In genomic region chr1:53841080-53841479, GRCm38 (mm10) we compare ENCODE assay signal across 20 mouse cellular contexts.
"Had no signal": no experiment of that assay in that cellular context is flagged by ENCODE, and none has a peak within 500 bp of the region (broad histone marks: within the 10 kb centered on the region; RNA-seq: fewer than 3 reads in every experiment).

No protein-coding gene starts in this region.

- H3K4me3 ChIP-seq: layer of hippocampus, adult 2 months; limb, embryonic 10.5 days; limb, embryonic 13.5 days; liver, embryonic 12.5 days; liver, embryonic 15.5 days; midbrain, embryonic 12.5 days; midbrain, embryonic 15.5 days; neural tube, embryonic 12.5 days; neural tube, embryonic 15.5 days; stomach, embryonic 15.5 days had no signal

- H3K9ac ChIP-seq: limb, embryonic 13.5 days; liver, embryonic 12.5 days; liver, embryonic 15.5 days; midbrain, embryonic 12.5 days; midbrain, embryonic 15.5 days; neural tube, embryonic 12.5 days; neural tube, embryonic 15.5 days; stomach, embryonic 15.5 days had no signal

- H3K9me3 ChIP-seq: limb, embryonic 10.5 days; limb, embryonic 13.5 days; liver, embryonic 12.5 days; liver, embryonic 15.5 days; midbrain, embryonic 12.5 days; midbrain, embryonic 15.5 days; neural tube, embryonic 12.5 days; neural tube, embryonic 15.5 days; stomach, embryonic 15.5 days had no signal

- H3K36me3 ChIP-seq: limb, embryonic 10.5 days; limb, embryonic 13.5 days; liver, embryonic 12.5 days; liver, embryonic 15.5 days; midbrain, embryonic 12.5 days; midbrain, embryonic 15.5 days; neural tube, embryonic 12.5 days; stomach, embryonic 15.5 days had no signal

- H3K4me2 ChIP-seq: limb, embryonic 13.5 days; liver, embryonic 12.5 days; liver, embryonic 15.5 days; midbrain, embryonic 12.5 days; midbrain, embryonic 15.5 days; neural tube, embryonic 12.5 days; neural tube, embryonic 15.5 days; stomach, embryonic 15.5 days had no signal

- H3K27me3 ChIP-seq: limb, embryonic 13.5 days; liver, embryonic 12.5 days; liver, embryonic 15.5 days; midbrain, embryonic 12.5 days; midbrain, embryonic 15.5 days; neural tube, embryonic 12.5 days; neural tube, embryonic 15.5 days; stomach, embryonic 15.5 days had no signal

- DNase-seq: layer of hippocampus, adult 9-11 months; liver; lung, adult 18-20 months; lung, postnatal 14 days; right cerebral cortex, adult 18-20 months; right cerebral cortex, postnatal 14 days; right cerebral cortex, postnatal 4 days; thymus, postnatal 25 days had no signal

- ATAC-seq: intestine, postnatal 0 days; liver, embryonic 12.5 days; midbrain, embryonic 15.5 days had no signal

- H3K4me1 ChIP-seq: limb, embryonic 13.5 days; liver, embryonic 12.5 days; liver, embryonic 15.5 days; midbrain, embryonic 12.5 days; midbrain, embryonic 15.5 days; neural tube, embryonic 12.5 days; stomach, embryonic 15.5 days had no signal

- H3K27ac ChIP-seq: layer of hippocampus, adult 2 months; limb, embryonic 10.5 days; limb, embryonic 13.5 days; liver, embryonic 12.5 days; liver, embryonic 15.5 days; macrophage; midbrain, embryonic 12.5 days; midbrain, embryonic 15.5 days; neural tube, embryonic 12.5 days; neural tube, embryonic 15.5 days; stomach, embryonic 15.5 days had no signal
